Comparison of ENCODE assay signal across 25 mouse cellular contexts in genomic region chr11:49089735-49090507, GRCm38 (mm10). TPM values are rescaled to one million over a fixed set of nuclear protein-coding genes. Genes with fewer than 3 reads are reported as not detected.
DNase-seq lines count a peak whose midpoint lies in the region; ATAC-seq and TF ChIP-seq lines count a peak whose summit lies in the region.
"Had no signal": no experiment of that assay in that cellular context is flagged by ENCODE, and none has a peak within 500 bp of the region (broad histone marks: within the 10 kb centered on the region; RNA-seq: fewer than 3 reads in every experiment).

No protein-coding gene starts in this region.

- TF ChIP-seq CTCF in liver, postnatal 0 days (IDR thresholded peaks at IDR 0.05; ENCODE audit: low read depth): no peak

- H3K27ac ChIP-seq in intestine, embryonic 16.5 days (ENCODE audit: low read length): no peak overlapping the region
- peak overlapping the region; percentile 75 for H3K27ac ChIP-seq in liver, postnatal 0 days (ENCODE audit: low read depth)
- H3K27ac ChIP-seq: embryonic facial prominence, embryonic 13.5 days; forebrain, embryonic 10.5 days; hindbrain, embryonic 12.5 days; layer of hippocampus, adult 2 months; limb, embryonic 12.5 days; midbrain, embryonic 15.5 days had no signal

- peak; percentile 32; the same call in 1 of the 2 replicates for ATAC-seq in intestine, embryonic 16.5 days
- peak; percentile 10; the same call in 1 of the 2 replicates for ATAC-seq in liver, postnatal 0 days
- ATAC-seq: lung, postnatal 0 days; midbrain, embryonic 15.5 days had no signal

- no peaks in the 10 kb centered on the region for H3K27me3 ChIP-seq in intestine, embryonic 16.5 days (replicated peaks; ENCODE audit: control insufficient read depth, insufficient read depth, low read length)
- H3K27me3 ChIP-seq in liver, postnatal 0 days (ENCODE audit: insufficient read depth, low read length): no peaks in the 10 kb centered on the region
- H3K27me3 ChIP-seq: embryonic facial prominence, embryonic 13.5 days; hindbrain, embryonic 12.5 days; limb, embryonic 12.5 days; midbrain, embryonic 15.5 days had no signal

- no peak overlapping the region for H3K9ac ChIP-seq in intestine, embryonic 16.5 days (ENCODE audit: low read depth, low read length)
- H3K9ac ChIP-seq in liver, postnatal 0 days (replicated peaks): no peak overlapping the region
- H3K9ac ChIP-seq: embryonic facial prominence, embryonic 13.5 days; hindbrain, embryonic 12.5 days; limb, embryonic 12.5 days; midbrain, embryonic 15.5 days had no signal

- 72% methylated on average over 3 of the region's 3 CpGs for WGBS in intestine, embryonic 16.5 days
- 51% methylated on average over 3 of the region's 3 CpGs for WGBS in liver, postnatal 0 days (ENCODE audit: insufficient replicate concordance)

- TF ChIP-seq EP300 in liver, postnatal 0 days (IDR thresholded peaks at IDR 0.05; ENCODE audit: low read depth): peak; percentile 48; the same call in 1 of the 2 replicates

- no peaks in the 10 kb centered on the region for H3K36me3 ChIP-seq in intestine, embryonic 16.5 days (ENCODE audit: control insufficient read depth, insufficient read depth, low read length)
- H3K36me3 ChIP-seq in liver, postnatal 0 days (replicated peaks; ENCODE audit: insufficient read depth, low read length): peaks cover 3% of the 10 kb centered on the region; the same call in 1 of the 2 replicates
- H3K36me3 ChIP-seq: embryonic facial prominence, embryonic 13.5 days; forebrain, embryonic 10.5 days; hindbrain, embryonic 12.5 days; limb, embryonic 12.5 days; midbrain, embryonic 15.5 days had no signal

- no peak overlapping the region for H3K4me2 ChIP-seq in intestine, embryonic 16.5 days (ENCODE audit: low read depth, low read length)
- no peak overlapping the region for H3K4me2 ChIP-seq in liver, postnatal 0 days (ENCODE audit: low read depth, low read length)
- H3K4me2 ChIP-seq: embryonic facial prominence, embryonic 13.5 days; hindbrain, embryonic 12.5 days; limb, embryonic 12.5 days; midbrain, embryonic 15.5 days had no signal

- no peak overlapping the region for H3K4me3 ChIP-seq in intestine, embryonic 16.5 days (ENCODE audit: low read length)
- H3K4me3 ChIP-seq in liver, postnatal 0 days (ENCODE audit: low read depth, low read length): no peak overlapping the region
- H3K4me3 ChIP-seq: embryonic facial prominence, embryonic 13.5 days; forebrain, embryonic 10.5 days; hindbrain, embryonic 12.5 days; layer of hippocampus, adult 2 months; limb, embryonic 12.5 days; midbrain, embryonic 15.5 days had no signal

- DNase-seq in adrenal gland, adult 2 months: peak; percentile 23
- DNase-seq in adrenal gland, postnatal 36 days: no peak
- DNase-seq in Muller cell, postnatal 12 days (ENCODE audit: inconsistent ontology term): peak; percentile 15
- DNase-seq in liver, postnatal 0 days: no peak
- no peak for DNase-seq in urinary bladder, postnatal 10 days (ENCODE audit: low spot score)
- no peak for DNase-seq in urinary bladder, adult 18-20 months (ENCODE audit: low spot score in 2 of 2)
- no peak for DNase-seq in ovary, postnatal 36 days (ENCODE audit: low spot score)
- DNase-seq: cerebellum, adult 9-10 months; gastrocnemius, postnatal 14 days; heart, postnatal 10 days; kidney, postnatal 10 days; spleen, adult 18-20 months had no signal

- H3K9me3 ChIP-seq in intestine, embryonic 16.5 days (ENCODE audit: control insufficient read depth, low read length): no peaks in the 10 kb centered on the region
- no peaks in the 10 kb centered on the region for H3K9me3 ChIP-seq in liver, postnatal 0 days (ENCODE audit: low read length)
- H3K9me3 ChIP-seq: embryonic facial prominence, embryonic 13.5 days; forebrain, embryonic 10.5 days; hindbrain, embryonic 12.5 days; limb, embryonic 12.5 days; midbrain, embryonic 15.5 days had no signal

- H3K4me1 ChIP-seq in intestine, embryonic 16.5 days (ENCODE audit: control insufficient read depth, insufficient read depth, low read length): peaks cover 14% of the 10 kb centered on the region
- peaks cover 48% of the 10 kb centered on the region for H3K4me1 ChIP-seq in liver, postnatal 0 days (ENCODE audit: insufficient read depth)
- H3K4me1 ChIP-seq: midbrain, embryonic 15.5 days had no signal

RNA-seq across cellular contexts. Expression of gene Ifi47, which starts 13.5 kb away (rescaled TPM):
- 1 to 10 TPM; 3.7 to 5.4 TPM for total RNA-seq in adrenal gland, adult 2 months (2021)
- polyA plus RNA-seq in adrenal gland, adult 2 months (2012; rRNA removed): 0.68 and 0.71 TPM in 2 replicates
- total RNA-seq in adrenal gland, postnatal 36 days (2021): 1 to 10 TPM; 3.9 to 6.6 TPM
- 3.2 and 3.6 TPM in 2 replicates for polyA plus RNA-seq in intestine, embryonic 16.5 days (2015; fragmentation: Nextera tagmentation; extraction: Ambion mirVana)
- 29.7 and 29.8 TPM in 2 replicates for polyA plus RNA-seq in liver, postnatal 0 days (2015; fragmentation: Nextera tagmentation; extraction: Ambion mirVana)

RNA-seq across cellular contexts. Expression of gene Olfr1396, which starts 24.8 kb away (rescaled TPM):
- 1 to 10 TPM; 1.9 to 3.6 TPM for total RNA-seq in adrenal gland, adult 2 months (2021)
- polyA plus RNA-seq in adrenal gland, adult 2 months (2012; rRNA removed): 3.4 and 3.7 TPM in 2 replicates
- total RNA-seq in adrenal gland, postnatal 36 days (2021): 1 to 10 TPM; 1.1 to 2.1 TPM
- not detected in 2 replicates for polyA plus RNA-seq in intestine, embryonic 16.5 days (2015; fragmentation: Nextera tagmentation; extraction: Ambion mirVana)
- polyA plus RNA-seq in liver, postnatal 0 days (2015; fragmentation: Nextera tagmentation; extraction: Ambion mirVana): not detected in 2 replicates
- total RNA-seq: layer of hippocampus, adult 2 months; megakaryocyte progenitor cell, adult 5-6 weeks had no signal
- polyA plus RNA-seq: embryonic facial prominence, embryonic 13.5 days; forebrain, embryonic 10.5 days; frontal cortex, adult 2 months; hindbrain, embryonic 12.5 days; intestine, embryonic 14.5 days; limb, embryonic 12.5 days; lung, postnatal 0 days; midbrain, embryonic 15.5 days; stomach, embryonic 16.5 days had no signal

RNA-seq across cellular contexts. Expression of gene Tgtp2, which starts 25.9 kb away (rescaled TPM):
- total RNA-seq in adrenal gland, adult 2 months (2021): 1 to 10 TPM; 3.8 to 4.0 TPM
- 0.40 and 1.5 TPM in 2 replicates for polyA plus RNA-seq in adrenal gland, adult 2 months (2012; rRNA removed)
- total RNA-seq in adrenal gland, postnatal 36 days (2021): 1 to 10 TPM; 2.4 to 3.6 TPM
- 0.86 and 1.0 TPM in 2 replicates for polyA plus RNA-seq in intestine, embryonic 16.5 days (2015; fragmentation: Nextera tagmentation; extraction: Ambion mirVana)
- polyA plus RNA-seq in liver, postnatal 0 days (2015; fragmentation: Nextera tagmentation; extraction: Ambion mirVana): 5.1 and 7.1 TPM in 2 replicates
- total RNA-seq: gastrocnemius, postnatal 14 days; heart, postnatal 10 days had no signal
- polyA plus RNA-seq: forebrain, embryonic 10.5 days; hindbrain, embryonic 12.5 days; limb, embryonic 12.5 days; midbrain, embryonic 15.5 days had no signal

RNA-seq across cellular contexts. Expression of gene 9930111J21Rik2, which starts 38.9 kb away (rescaled TPM):
- total RNA-seq in adrenal gland, adult 2 months (2021): 1 to 10 TPM; 3.9 to 4.0 TPM
- polyA plus RNA-seq in adrenal gland, adult 2 months (2012; rRNA removed): 0.53 and 0.61 TPM in 2 replicates
- 1 to 10 TPM; 2.5 to 4.8 TPM for total RNA-seq in adrenal gland, postnatal 36 days (2021)
- 0.65 and 0.87 TPM in 2 replicates for polyA plus RNA-seq in intestine, embryonic 16.5 days (2015; fragmentation: Nextera tagmentation; extraction: Ambion mirVana)
- polyA plus RNA-seq in liver, postnatal 0 days (2015; fragmentation: Nextera tagmentation; extraction: Ambion mirVana): 1.2 and 1.4 TPM in 2 replicates

RNA-seq across cellular contexts. Expression of gene Olfr1395, which starts 52.2 kb away (rescaled TPM):
- total RNA-seq in adrenal gland, adult 2 months (2021): not detected
- not detected in 2 replicates for polyA plus RNA-seq in adrenal gland, adult 2 months (2012; rRNA removed)
- total RNA-seq in adrenal gland, postnatal 36 days (2021): not detected
- not detected in 2 replicates for polyA plus RNA-seq in intestine, embryonic 16.5 days (2015; fragmentation: Nextera tagmentation; extraction: Ambion mirVana)
- not detected in 2 replicates for polyA plus RNA-seq in liver, postnatal 0 days (2015; fragmentation: Nextera tagmentation; extraction: Ambion mirVana)
- total RNA-seq: adrenal gland, postnatal 4 days; gastrocnemius, postnatal 14 days; heart, postnatal 10 days; layer of hippocampus, adult 2 months; megakaryocyte progenitor cell, adult 5-6 weeks had no signal
- polyA plus RNA-seq: embryonic facial prominence, embryonic 13.5 days; forebrain, embryonic 10.5 days; hindbrain, embryonic 12.5 days; intestine, embryonic 14.5 days; limb, embryonic 12.5 days; lung, postnatal 0 days; midbrain, embryonic 15.5 days; stomach, embryonic 16.5 days had no signal

Comparison
In these comparisons a context has a peak if more than half of its experiments do, and no peak if none do; other contexts are left out.
1. DNase-seq: peak in adrenal gland, adult 2 months (single experiment) and Muller cell, postnatal 12 days (single experiment); none in adrenal gland, postnatal 36 days (0 of 2), liver, postnatal 0 days (single experiment), urinary bladder, postnatal 10 days (single experiment), urinary bladder, adult 18-20 months (0 of 2) and ovary, postnatal 36 days (single experiment).